Mouse (Mus musculus): ENCODE results near the gene Hoxc9.

DNA sequence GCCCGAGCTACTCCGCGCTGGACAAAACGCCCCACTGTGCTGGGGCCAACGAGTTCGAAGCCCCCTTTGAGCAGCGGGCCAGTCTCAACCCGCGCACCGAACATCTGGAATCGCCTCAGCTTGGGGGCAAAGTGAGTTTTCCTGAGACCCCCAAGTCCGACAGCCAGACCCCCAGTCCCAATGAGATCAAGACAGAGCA lies 9.0 kb upstream of the Hoxc9 start, which contains the start of gene Hoxc5:
- no peak for TF ChIP-seq CHD2 (IDR thresholded peaks at IDR 0.05; ENCODE audit: low read depth, low read length)
- TF ChIP-seq MAFK (IDR thresholded peaks at IDR 0.05; ENCODE audit: insufficient read depth, low read depth, low read length) = no peak

Measured in ES-E14 (cell line).